Mouse (Mus musculus): ENCODE measurements around the gene Gm26620. TPM values are rescaled to one million over a fixed set of nuclear protein-coding genes. Genes with fewer than 3 reads are reported as not detected.

Gene Gm26620
- polyA plus RNA-seq, 1 experiment from 2014 or later = 0.56 TPM

DNA sequence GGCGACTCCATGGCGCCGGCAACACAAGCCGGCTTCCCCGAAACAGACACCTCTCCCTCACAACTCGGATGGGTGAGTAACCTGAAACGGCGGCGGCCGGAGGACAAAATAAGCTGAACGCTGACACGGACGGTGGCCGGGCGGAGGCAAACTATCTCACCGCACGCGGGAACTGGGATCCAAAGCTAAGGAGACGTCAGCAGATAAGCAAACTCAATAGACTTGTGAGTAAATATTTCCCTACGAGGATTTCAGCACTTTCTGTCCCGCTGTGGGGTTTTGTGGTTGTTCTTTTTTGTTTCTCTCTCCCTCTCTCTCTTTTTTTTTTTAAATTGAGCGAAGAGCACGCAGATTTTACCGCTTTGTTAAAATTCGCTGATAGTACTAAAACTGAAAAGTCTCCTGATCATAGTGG lies 17.2 kb upstream of the Gm26620 start, which contains the start of gene Atf6:
Atf6 (minus strand) TSS at position 81 of the 415 bp plus-strand sequence.
- ATAC-seq (ENCODE audit: insufficient read depth, low FRiP score, low TSS enrichment) (peak; percentile 81), DNase-seq (ENCODE audit: low spot score) (peak; percentile 94)
- 0 out of 2 replicates have a peak within 1 kb of the TSS, but pooled peaks have one; percentile 14 for H3K27ac ChIP-seq (ENCODE audit: low read depth, low read length)
- no peaks in the 10 kb centered on the region for H3K36me3 ChIP-seq (ENCODE audit: control insufficient read depth, insufficient read depth, low read length)
- under 1% methylated on average over 25 of the region's 25 CpGs for WGBS
- H3K9ac ChIP-seq (ENCODE audit: low read length) = peak within 1 kb of the TSS; percentile 86
- no peaks in the 10 kb centered on the region for H3K27me3 ChIP-seq (ENCODE audit: control insufficient read depth, insufficient read depth, low read length)
- 0 out of 2 replicates have a peak, but pooled peaks cover 3% of the 10 kb centered on the region for H3K4me1 ChIP-seq (ENCODE audit: control insufficient read depth, insufficient read depth, low read length)
- H3K9me3 ChIP-seq (ENCODE audit: control insufficient read depth, low read length) = no peaks in the 10 kb centered on the region
- peak within 1 kb of the TSS; percentile 75 for H3K4me2 ChIP-seq (ENCODE audit: low read depth)
- H3K4me3 ChIP-seq (ENCODE audit: low read depth, low read length) = peak within 1 kb of the TSS; percentile 86

DNA sequence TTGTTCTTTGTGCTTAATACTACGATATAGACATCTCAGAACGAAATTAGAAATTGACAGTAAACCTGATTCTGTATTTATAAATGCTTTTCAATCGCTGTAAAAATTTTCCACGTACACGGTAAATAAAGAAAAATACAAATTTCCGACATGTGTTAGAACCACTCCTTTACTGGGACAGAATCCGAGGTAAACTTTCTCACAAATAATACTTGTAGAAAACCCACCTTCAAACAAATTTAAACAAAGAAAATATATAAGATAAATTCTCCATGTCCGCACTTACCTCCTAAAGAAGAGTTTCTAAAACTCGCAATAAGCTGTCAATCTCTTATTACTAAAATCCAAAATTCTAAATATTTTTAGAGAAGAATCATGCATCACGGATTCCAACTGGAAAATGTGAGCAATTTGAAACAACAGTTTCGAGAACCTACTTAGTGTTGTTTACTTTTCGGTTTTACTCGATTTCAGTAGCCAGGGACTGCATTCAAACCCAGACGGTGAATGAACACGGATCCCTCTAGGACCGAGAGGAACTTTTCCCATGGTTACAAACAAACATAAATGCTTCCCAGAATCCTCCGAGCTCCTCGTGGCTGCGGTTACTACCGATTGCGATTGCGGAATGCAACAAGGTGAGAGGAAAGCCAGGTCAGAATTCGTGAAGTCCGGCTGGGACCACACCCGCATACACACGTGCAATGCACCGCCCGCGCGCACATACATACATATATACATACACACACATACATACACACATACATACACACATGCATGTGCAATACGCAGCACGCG lies 16.6 kb upstream of the Gm26620 start:
- Histone ChIP-seq H3K4me3 (ENCODE audit: low read depth, low read length) (peak overlapping the region; percentile 86), H3K9ac (ENCODE audit: low read length) (no peak overlapping the region), H3K9me3 (ENCODE audit: control insufficient read depth, low read length) (no peaks in the 10 kb centered on the region), H3K4me1 (ENCODE audit: control insufficient read depth, insufficient read depth, low read length) (0 out of 2 replicates have a peak, but pooled peaks cover 3% of the 10 kb centered on the region), H3K27me3 (ENCODE audit: control insufficient read depth, insufficient read depth, low read length) (no peaks in the 10 kb centered on the region), H3K4me2 (ENCODE audit: low read depth) (peak overlapping the region; percentile 75), H3K27ac (ENCODE audit: low read depth, low read length) (no peak overlapping the region), H3K36me3 (ENCODE audit: control insufficient read depth, insufficient read depth, low read length) (no peaks in the 10 kb centered on the region)
- DNase-seq (ENCODE audit: low spot score) (peak; percentile 73), ATAC-seq (ENCODE audit: insufficient read depth, low FRiP score, low TSS enrichment) (peak; percentile 63)
- WGBS = under 1% methylated on average over 33 of the region's 33 CpGs

DNA sequence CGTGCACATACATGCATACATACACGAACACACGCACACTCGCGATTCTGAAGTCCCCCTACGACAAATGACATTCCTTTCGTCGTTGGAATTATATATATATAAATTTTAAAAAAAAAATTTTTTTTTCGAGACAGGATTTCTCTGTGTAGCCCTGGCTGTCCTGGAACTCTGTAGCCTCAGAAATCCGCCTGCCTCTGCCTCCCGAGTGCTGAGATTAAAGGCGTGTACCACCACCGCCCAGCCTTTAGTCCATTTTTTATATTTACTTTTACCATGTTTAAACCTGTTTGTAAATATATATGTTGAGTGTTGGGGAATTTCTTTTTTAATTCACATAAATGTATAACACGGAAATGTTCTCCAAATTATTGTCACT lies 16.0 kb upstream of the Gm26620 start:
- DNase-seq (ENCODE audit: low spot score) = no peak
- Histone ChIP-seq H3K27ac (ENCODE audit: low read depth, low read length) (no peak overlapping the region), H3K27me3 (ENCODE audit: control insufficient read depth, insufficient read depth, low read length) (no peaks in the 10 kb centered on the region), H3K36me3 (ENCODE audit: control insufficient read depth, insufficient read depth, low read length) (no peaks in the 10 kb centered on the region), H3K9me3 (ENCODE audit: control insufficient read depth, low read length) (no peaks in the 10 kb centered on the region), H3K4me3 (ENCODE audit: low read depth, low read length) (peak overlapping the region; percentile 86), H3K4me2 (ENCODE audit: low read depth) (peak overlapping the region; percentile 75), H3K9ac (ENCODE audit: low read length) (no peak overlapping the region), H3K4me1 (ENCODE audit: control insufficient read depth, insufficient read depth, low read length) (0 out of 2 replicates have a peak, but pooled peaks cover 3% of the 10 kb centered on the region)
- WGBS = 19% methylated on average over 14 of the region's 14 CpGs
- ATAC-seq (ENCODE audit: insufficient read depth, low FRiP score, low TSS enrichment) = peak; percentile 54; the same call in 1 of the 2 replicates

DNA sequence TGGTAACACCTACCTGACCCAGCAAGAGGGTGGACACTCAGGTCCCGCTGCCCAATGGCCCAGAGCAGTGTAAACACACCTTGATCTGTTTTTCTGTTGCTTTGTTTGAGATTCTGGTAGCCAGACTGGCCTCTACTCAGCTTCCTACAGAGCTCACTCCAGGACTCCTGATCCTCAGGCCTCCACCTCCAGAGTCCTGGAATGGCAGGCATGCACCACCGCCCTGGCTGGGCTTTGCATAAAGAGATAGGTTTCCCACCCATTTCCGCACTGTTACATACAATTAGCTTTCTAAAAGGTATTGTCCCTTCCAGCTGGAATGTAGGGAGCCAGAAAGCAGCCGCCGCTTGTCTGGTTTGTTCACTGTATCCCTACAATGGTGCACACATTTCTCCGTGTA lies 13.5 kb upstream of the Gm26620 start:
- no peaks in the 10 kb centered on the region for H3K36me3 ChIP-seq (ENCODE audit: control insufficient read depth, insufficient read depth, low read length)
- H3K27me3 ChIP-seq (ENCODE audit: control insufficient read depth, insufficient read depth, low read length) = no peaks in the 10 kb centered on the region
- H3K9me3 ChIP-seq (ENCODE audit: control insufficient read depth, low read length) = no peaks in the 10 kb centered on the region
- H3K4me1 ChIP-seq (ENCODE audit: control insufficient read depth, insufficient read depth, low read length) = 0 out of 2 replicates have a peak, but pooled peaks cover 3% of the 10 kb centered on the region
- H3K4me2 ChIP-seq (ENCODE audit: low read depth) = no peak overlapping the region
- 96% methylated on average over 6 of the region's 6 CpGs for WGBS
- DNase-seq (ENCODE audit: low spot score) (no peak), ATAC-seq (ENCODE audit: insufficient read depth, low FRiP score, low TSS enrichment) (no peak)
- no peak overlapping the region for H3K4me3 ChIP-seq (ENCODE audit: low read depth, low read length)
- H3K9ac ChIP-seq (ENCODE audit: low read length) = no peak overlapping the region
- no peak overlapping the region for H3K27ac ChIP-seq (ENCODE audit: low read depth, low read length)

DNA sequence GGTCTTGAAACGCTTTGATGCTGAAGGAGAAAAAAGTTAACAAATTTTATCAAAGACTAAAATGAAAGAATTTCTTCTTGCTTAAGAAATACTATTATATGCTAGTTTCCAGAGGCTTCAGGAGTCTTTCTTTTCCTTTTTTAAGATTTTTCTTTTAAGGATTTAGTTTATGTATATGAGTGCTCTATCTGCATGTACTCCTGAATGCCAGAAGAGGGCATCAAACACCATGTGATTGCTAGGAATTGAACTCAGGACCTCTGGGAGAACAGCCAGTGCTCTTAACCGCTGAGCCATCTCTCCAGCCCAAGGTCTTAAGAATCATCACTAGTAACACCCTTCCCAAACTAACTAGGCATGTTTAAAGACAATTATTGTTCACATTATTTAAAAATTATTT lies 12.9 kb upstream of the Gm26620 start:
- H3K4me2 ChIP-seq (ENCODE audit: low read depth) = no peak overlapping the region
- ATAC-seq (ENCODE audit: insufficient read depth, low FRiP score, low TSS enrichment) = no peak

GRCm38 (mm10) chr1:170875676-170876075 lies 9.2 kb upstream of the Gm26620 start:
- no peaks in the 10 kb centered on the region for H3K4me1 ChIP-seq (ENCODE audit: control insufficient read depth, insufficient read depth, low read length)
- no peak overlapping the region for H3K27ac ChIP-seq (ENCODE audit: low read depth, low read length)
- WGBS = 80% methylated on average over 3 of the region's 3 CpGs
- ATAC-seq (ENCODE audit: insufficient read depth, low FRiP score, low TSS enrichment) = no peak
- H3K9ac ChIP-seq (ENCODE audit: low read length) = no peak overlapping the region
- no peak overlapping the region for H3K4me2 ChIP-seq (ENCODE audit: low read depth)
- no peaks in the 10 kb centered on the region for H3K9me3 ChIP-seq (ENCODE audit: control insufficient read depth, low read length)
- DNase-seq (ENCODE audit: low spot score) = no peak
- H3K36me3 ChIP-seq (ENCODE audit: control insufficient read depth, insufficient read depth, low read length) = peaks cover 6% of the 10 kb centered on the region
- H3K27me3 ChIP-seq (ENCODE audit: control insufficient read depth, insufficient read depth, low read length) = no peaks in the 10 kb centered on the region
- H3K4me3 ChIP-seq (ENCODE audit: low read depth, low read length) = no peak overlapping the region

More for the DNA sequence above, 12.9 kb upstream of the Gm26620 start:
- no peak overlapping the region for H3K27ac ChIP-seq (ENCODE audit: low read depth, low read length)
- DNase-seq (ENCODE audit: low spot score) = no peak
- no peaks in the 10 kb centered on the region for H3K9me3 ChIP-seq (ENCODE audit: control insufficient read depth, low read length)
- no peaks in the 10 kb centered on the region for H3K27me3 ChIP-seq (ENCODE audit: control insufficient read depth, insufficient read depth, low read length)
- no peak overlapping the region for H3K4me3 ChIP-seq (ENCODE audit: low read depth, low read length)
- H3K36me3 ChIP-seq (ENCODE audit: control insufficient read depth, insufficient read depth, low read length) = 0 out of 2 replicates have a peak, but pooled peaks cover 3% of the 10 kb centered on the region
- 0 out of 2 replicates have a peak, but pooled peaks cover 1% of the 10 kb centered on the region for H3K4me1 ChIP-seq (ENCODE audit: control insufficient read depth, insufficient read depth, low read length)
- WGBS = 100% methylated on average over 2 of the region's 2 CpGs
- H3K9ac ChIP-seq (ENCODE audit: low read length) = no peak overlapping the region

DNA sequence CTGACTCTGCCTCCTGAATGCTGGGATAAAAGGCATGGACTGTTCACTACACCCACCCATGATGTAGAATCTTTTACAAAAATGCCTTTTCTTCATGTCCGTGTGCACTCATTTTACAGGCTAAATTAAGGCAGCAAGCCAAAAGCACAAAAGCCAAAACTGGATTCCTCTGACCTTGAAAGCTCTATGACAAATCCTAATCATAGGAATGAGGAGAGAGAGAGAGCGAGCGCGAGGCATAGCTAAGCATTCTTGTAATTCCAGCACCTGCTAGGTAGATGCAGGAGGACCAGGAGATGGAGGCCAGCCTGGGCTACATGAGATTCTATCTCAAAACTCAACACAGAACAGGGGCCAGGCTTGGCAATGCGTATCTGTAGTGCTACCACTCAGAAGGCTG lies 8.0 kb upstream of the Gm26620 start:
- no peak for ATAC-seq (ENCODE audit: insufficient read depth, low FRiP score, low TSS enrichment)
- no peak for DNase-seq (ENCODE audit: low spot score)
- peaks cover 6% of the 10 kb centered on the region for H3K36me3 ChIP-seq (ENCODE audit: control insufficient read depth, insufficient read depth, low read length)
- no peak overlapping the region for H3K4me3 ChIP-seq (ENCODE audit: low read depth, low read length)
- 94% methylated on average over 5 of the region's 5 CpGs for WGBS
- no peak overlapping the region for H3K4me2 ChIP-seq (ENCODE audit: low read depth)
- H3K27ac ChIP-seq (ENCODE audit: low read depth, low read length) = no peak overlapping the region
- H3K9ac ChIP-seq (ENCODE audit: low read length) = no peak overlapping the region
- no peaks in the 10 kb centered on the region for H3K27me3 ChIP-seq (ENCODE audit: control insufficient read depth, insufficient read depth, low read length)
- no peaks in the 10 kb centered on the region for H3K9me3 ChIP-seq (ENCODE audit: control insufficient read depth, low read length)
- no peaks in the 10 kb centered on the region for H3K4me1 ChIP-seq (ENCODE audit: control insufficient read depth, insufficient read depth, low read length)

GRCm38 (mm10) chr1:170882915-170883485 lies 1.9 kb upstream of the Gm26620 start:
- no peak for ATAC-seq (ENCODE audit: insufficient read depth, low FRiP score, low TSS enrichment)
- Histone ChIP-seq H3K27ac (ENCODE audit: low read depth, low read length) (no peak overlapping the region), H3K9ac (ENCODE audit: low read length) (no peak overlapping the region), H3K9me3 (ENCODE audit: control insufficient read depth, low read length) (no peaks in the 10 kb centered on the region), H3K4me1 (ENCODE audit: control insufficient read depth, insufficient read depth, low read length) (peaks cover 2% of the 10 kb centered on the region; the same call in 1 of the 2 replicates), H3K27me3 (ENCODE audit: control insufficient read depth, insufficient read depth, low read length) (no peaks in the 10 kb centered on the region), H3K4me3 (ENCODE audit: low read depth, low read length) (no peak overlapping the region), H3K36me3 (ENCODE audit: control insufficient read depth, insufficient read depth, low read length) (peaks cover 3% of the 10 kb centered on the region), H3K4me2 (ENCODE audit: low read depth) (no peak overlapping the region)
- no peak for DNase-seq (ENCODE audit: low spot score)
- 91% methylated on average over 5 of the region's 5 CpGs for WGBS
